Mouse (Mus musculus) urinary bladder, adult 2 months (tissue): Measurements from ENCODE around the gene Slc25a42. TPM values are rescaled to one million over a fixed set of nuclear protein-coding genes. Genes with fewer than 3 reads are reported as not detected.
A peak's percentile ranks its signal among the peaks of the same experiment; 100 is the strongest.
"Not testable (repeated sequence)": the region's sequence is repeated elsewhere in the genome, so short reads cannot be mapped to it uniquely, and the experiment has no call there.

Experiments used
- DNase-seq: peaks from one replicate; pipeline ENCODE4 v3.0.0; 2022; ENCODE audit warnings: low spot score
- polyA plus RNA-seq: library from polyadenylated mRNA; depleted of rRNA; stranded (reverse); fragments of >200 nt; gene quantifications from 2 replicates; pipeline ENCODE4 v1.2.3, GENCODE M21; 2012; rRNA removed

The Slc25a42 gene
- polyA plus RNA-seq: 15.5 and 17.9 TPM in 2 replicates

GRCm38 (mm10) chr8:70212112-70213055 lies at the start of gene Slc25a42:
Slc25a42 (minus strand) TSS chr8:70212305.
- DNase-seq: peak; percentile 88

- DNase-seq: no peak
Observed at GRCm38 (mm10) chr8:70259043-70259442, 46.9 kb upstream of the Slc25a42 start.

- DNase-seq: no peak
Observed at GRCm38 (mm10) chr8:70258600-70258999, 46.5 kb upstream of the Slc25a42 start.

GRCm38 (mm10) chr8:70257456-70257855 lies 45.4 kb upstream of the Slc25a42 start:
- no peak for DNase-seq

GRCm38 (mm10) chr8:70254628-70255027 lies 42.5 kb upstream of the Slc25a42 start:
- DNase-seq: no peak

GRCm38 (mm10) chr8:70247841-70248240 lies 35.7 kb upstream of the Slc25a42 start:
- DNase-seq: no peak

GRCm38 (mm10) chr8:70246622-70247021 lies 34.5 kb upstream of the Slc25a42 start:
- DNase-seq: no peak

GRCm38 (mm10) chr8:70240642-70241041 lies 28.5 kb upstream of the Slc25a42 start:
- DNase-seq: no peak

- DNase-seq: no peak
Observed at GRCm38 (mm10) chr8:70237842-70238241, 25.7 kb upstream of the Slc25a42 start.

- no peak for DNase-seq
Observed at GRCm38 (mm10) chr8:70234781-70235128, 22.6 kb upstream of the Slc25a42 start.

GRCm38 (mm10) chr8:70234080-70234780 lies 22.1 kb upstream of the Slc25a42 start, which contains the start of the genes Sugp2 and Armc6:
Sugp2 (plus strand) TSS chr8:70234226.
Armc6 (minus strand) TSS chr8:70234466.
- peak; percentile 94 for DNase-seq

GRCm38 (mm10) chr8:70233606-70234005 lies 21.5 kb upstream of the Slc25a42 start:
- no peak for DNase-seq

- DNase-seq: no peak
Observed at GRCm38 (mm10) chr8:70230837-70231236, 18.7 kb upstream of the Slc25a42 start.

GRCm38 (mm10) chr8:70227997-70228396 lies 15.9 kb upstream of the Slc25a42 start:
- no peak for DNase-seq

GRCm38 (mm10) chr8:70223341-70223740 lies 11.2 kb upstream of the Slc25a42 start:
- no peak for DNase-seq

GRCm38 (mm10) chr8:70222041-70222440 lies 9.9 kb upstream of the Slc25a42 start:
- DNase-seq: no peak

- no peak for DNase-seq
Observed at GRCm38 (mm10) chr8:70220911-70221310, 8.8 kb upstream of the Slc25a42 start.

- DNase-seq: no peak
Observed at GRCm38 (mm10) chr8:70220236-70220840, 8.2 kb upstream of the Slc25a42 start.

GRCm38 (mm10) chr8:70219107-70219684 lies 7.1 kb upstream of the Slc25a42 start:
- no peak for DNase-seq

- DNase-seq: no peak
Observed at GRCm38 (mm10) chr8:70217441-70217840, 5.3 kb upstream of the Slc25a42 start.

GRCm38 (mm10) chr8:70216566-70216965 lies 4.5 kb upstream of the Slc25a42 start:
- DNase-seq: no peak

GRCm38 (mm10) chr8:70216161-70216560 lies 4.1 kb upstream of the Slc25a42 start:
- DNase-seq: not testable (repeated sequence)
